Mouse (Mus musculus): ENCODE measurements around the gene Rrbp1.
A peak's percentile ranks its signal among the peaks of the same experiment; 100 is the strongest.

Rrbp1 gene

GRCm38 (mm10) chr2:143955746-143956145, 55.3 kb downstream of the Rrbp1 start:
- DNase-seq (ENCODE audit: low read depth) = no peak

DNA sequence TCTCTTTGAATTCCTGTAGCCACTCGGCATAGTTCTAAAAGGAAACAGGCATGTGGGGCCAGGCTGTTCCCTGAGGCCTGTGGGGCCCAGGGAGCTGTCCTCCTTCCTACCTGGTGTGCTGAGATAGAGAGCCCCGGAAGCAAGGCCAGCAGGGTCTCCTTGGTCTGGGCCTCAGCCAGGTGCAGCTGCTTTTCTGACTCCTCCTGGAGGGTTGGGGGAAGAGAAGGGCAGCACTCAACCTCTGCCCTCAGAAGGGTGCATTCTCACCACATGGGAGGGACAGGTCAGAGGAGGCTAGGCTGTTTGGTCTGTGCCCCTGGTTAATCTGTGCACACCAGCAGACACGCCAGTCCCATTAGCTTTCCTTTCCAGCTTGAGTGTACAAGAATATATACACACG, 56.1 kb downstream of the Rrbp1 start:
- DNase-seq (ENCODE audit: low read depth) = no peak

DNA sequence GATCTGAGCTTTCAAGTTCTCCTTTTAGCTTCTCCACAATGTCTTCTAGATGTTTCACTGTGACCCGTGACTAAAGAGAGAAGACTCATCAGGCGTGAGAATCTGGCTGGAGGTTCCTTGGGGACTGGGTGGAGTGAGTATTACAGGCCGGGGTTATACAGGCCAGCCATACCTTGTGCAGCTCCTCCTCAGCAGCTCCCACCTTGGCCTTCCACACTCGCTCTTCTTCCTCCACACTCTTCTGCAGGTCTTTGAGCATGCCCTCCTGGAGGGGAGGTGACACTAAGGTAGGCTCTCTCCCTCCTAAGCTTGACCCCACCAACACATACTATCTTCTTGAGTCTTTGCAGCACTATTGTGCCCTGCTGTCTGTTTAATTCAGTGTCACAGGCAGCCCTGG, 57.1 kb downstream of the Rrbp1 start:
- no peak for DNase-seq (ENCODE audit: low read depth)

DNA sequence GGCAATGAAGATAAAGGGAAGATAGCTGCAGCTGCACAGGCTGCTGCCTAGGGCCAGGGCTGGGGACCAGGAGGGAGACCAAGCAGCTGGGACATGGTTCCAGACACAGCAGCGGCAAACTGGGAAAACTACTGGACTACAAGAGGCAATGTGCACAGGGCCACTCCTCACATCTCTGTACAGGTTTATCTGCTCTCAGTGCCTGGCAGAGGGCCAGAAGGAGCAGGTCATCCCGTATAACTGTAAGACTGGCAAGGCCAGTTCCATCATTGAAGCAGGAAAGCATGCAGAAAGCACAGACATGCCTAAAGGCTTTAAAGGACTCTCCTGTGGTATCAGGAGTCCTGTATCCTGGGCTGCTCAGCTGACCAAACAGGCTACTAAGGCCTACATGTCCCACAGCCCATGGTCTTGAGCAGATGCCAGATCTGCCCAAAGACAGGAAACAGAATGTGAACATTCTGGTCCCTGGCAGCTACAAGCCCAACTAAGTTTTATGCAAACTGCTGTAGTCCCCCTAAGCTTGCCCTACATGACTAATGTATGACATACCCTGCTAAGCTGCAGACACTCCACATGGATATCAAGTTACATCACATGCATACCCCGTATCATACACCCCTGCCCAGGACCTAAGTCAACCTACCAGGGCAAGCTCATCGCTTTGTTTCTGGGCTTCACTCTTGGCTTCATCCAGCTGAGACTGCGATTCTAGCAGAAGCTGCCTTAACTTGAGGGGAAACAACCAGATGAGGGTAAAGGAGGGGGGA, 59.3 kb downstream of the Rrbp1 start:
- DNase-seq (ENCODE audit: low read depth) = no peak

DNA sequence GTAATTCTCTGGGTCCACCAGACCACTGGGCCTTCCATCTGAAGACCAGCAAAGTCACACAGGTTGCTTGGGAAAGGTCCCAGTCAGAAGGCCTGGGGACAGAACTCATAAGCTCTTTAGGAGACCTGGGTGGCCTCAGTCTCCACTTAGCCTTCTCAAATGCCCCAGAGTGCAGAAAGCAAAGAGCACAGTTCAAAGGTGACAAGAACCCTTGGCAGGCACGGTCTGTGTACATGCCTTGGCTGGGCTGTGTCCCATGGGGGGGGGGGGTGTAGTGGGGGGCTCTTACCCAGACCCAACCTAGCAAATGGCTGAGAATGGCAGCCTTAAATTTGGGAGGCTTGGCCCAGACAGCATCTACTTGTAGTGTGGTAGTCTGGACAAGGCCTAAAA, 60.0 kb downstream of the Rrbp1 start:
- no peak for DNase-seq (ENCODE audit: low read depth)

- no peak for DNase-seq (ENCODE audit: low read depth)
Observed at GRCm38 (mm10) chr2:143950290-143951027, 60.6 kb downstream of the Rrbp1 start.

DNA sequence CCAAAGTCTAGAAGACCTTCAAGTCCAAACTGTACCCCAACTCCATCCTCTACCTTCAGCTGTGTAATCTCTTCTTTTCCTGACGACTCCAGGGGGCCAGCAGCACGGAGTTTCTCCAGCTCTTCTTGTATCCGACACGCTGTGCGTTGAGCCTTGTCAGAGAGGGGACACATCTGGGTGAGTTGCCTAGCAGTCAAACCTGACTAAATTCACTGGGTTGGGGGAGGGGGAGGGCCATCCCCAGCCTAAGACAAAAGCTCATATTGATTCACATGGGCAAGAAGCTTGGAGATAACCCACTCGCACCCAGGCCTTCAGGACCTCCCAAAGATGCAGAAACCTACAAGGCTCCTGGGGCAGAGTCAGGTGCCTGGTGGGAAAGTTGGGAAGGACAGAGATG, 61.8 kb downstream of the Rrbp1 start:
- DNase-seq (ENCODE audit: low read depth) = no peak

GRCm38 (mm10) chr2:143948416-143948815, 62.6 kb downstream of the Rrbp1 start:
- DNase-seq (ENCODE audit: low read depth) = no peak

DNA sequence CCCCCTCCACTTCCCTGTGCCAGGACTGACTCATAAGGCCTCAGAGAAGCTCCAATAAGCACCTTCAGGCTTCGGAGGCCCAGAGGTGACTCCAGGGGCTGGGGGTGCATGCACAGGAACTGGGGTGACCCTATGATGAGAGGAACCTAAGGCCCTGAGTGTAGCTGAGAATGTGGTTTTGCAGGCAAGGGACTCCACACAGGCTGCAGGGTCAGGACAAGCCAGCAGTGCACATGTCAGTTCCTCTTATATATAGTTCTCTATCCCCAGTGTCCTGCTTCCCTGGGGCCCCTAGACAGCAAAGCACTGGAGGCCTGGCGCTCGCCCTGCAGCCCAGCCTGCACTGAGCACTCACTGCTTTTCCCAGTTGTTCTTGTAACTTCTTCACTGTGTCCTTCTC, 63.1 kb downstream of the Rrbp1 start:
- no peak for DNase-seq (ENCODE audit: low read depth)

DNA sequence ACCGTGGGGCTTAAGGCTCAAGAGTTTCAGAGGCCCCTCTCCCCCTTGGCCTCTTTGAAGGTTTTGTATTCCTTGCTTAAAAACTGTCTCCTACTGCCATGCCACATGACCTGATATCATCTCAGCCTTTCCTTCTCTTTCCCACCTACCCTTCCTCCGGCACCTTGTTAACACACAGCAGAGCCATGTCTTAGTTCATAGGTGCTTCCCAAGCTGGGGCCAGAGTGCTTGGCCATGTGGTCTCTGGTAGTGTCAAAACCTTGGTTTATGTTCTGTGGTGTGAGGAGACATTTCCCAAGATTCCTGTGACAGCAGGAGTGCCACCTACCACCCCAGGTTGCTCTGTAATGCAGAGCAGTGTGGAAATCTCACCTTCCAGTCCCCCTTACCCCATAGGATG, 64.7 kb downstream of the Rrbp1 start:
- DNase-seq (ENCODE audit: low read depth) = no peak

- peak; percentile 36 for DNase-seq (ENCODE audit: low read depth)
Observed at GRCm38 (mm10) chr2:143945466-143946075, 65.5 kb downstream of the Rrbp1 start.

DNA sequence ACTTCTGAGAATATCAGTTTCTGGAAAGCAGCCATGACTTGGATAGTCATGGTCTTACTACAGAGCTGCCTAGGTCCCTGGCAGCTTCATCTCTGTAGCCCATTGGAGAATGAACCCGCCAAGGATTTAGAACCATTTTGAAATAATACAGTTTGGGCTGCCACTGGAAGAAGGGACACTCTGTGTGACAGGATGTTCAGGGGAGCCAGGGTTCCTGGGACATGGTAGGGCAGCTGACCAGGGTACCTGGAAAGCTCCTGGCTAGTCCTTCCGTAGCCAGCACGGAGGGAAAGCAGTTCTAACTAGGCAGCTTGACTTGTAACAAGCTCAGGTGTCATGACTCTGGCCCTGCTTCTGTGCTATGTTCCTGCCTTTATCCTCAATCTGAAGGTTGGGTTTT, 66.3 kb downstream of the Rrbp1 start:
- no peak for DNase-seq (ENCODE audit: low read depth)

DNA sequence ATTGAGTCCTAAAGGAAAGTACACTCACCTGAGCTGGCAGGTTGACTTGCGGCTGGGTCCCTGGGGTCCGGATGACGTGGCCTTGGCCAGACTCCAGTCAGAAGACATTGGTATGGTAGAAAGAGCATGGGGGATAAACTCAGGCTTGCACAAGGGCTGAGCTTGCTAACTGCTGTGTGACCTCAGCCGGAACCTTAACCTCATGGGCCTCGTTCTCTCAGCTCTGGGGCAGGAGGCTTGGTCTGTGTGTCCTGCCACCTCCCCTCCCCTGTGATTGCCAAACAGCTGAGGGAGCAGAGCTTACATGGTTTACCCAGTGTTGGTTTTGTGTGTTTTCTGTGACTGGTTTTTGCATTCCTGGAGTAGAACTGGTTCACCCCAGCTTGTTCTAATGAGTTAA, 70.7 kb downstream of the Rrbp1 start:
- no peak for DNase-seq (ENCODE audit: low read depth)

DNA sequence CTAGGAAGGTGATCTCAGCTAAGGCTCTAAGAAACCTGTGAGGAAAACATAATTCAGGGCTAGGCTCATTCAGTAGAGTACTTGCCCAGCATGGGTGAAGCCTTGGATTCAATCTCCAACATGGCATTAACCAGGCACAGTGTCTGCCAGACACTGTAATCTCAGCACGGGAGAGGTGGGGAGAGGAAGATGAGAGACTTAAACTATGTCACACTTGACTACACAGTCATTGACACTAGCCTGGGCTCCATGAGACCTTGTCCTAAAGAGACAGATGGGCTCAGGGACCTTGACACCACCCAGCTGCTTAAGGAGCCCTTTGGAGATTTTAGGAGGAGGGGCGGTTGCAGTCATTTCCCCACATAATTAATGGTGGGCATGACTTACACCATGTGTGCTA, 73.2 kb downstream of the Rrbp1 start:
- DNase-seq (ENCODE audit: low read depth) = no peak

GRCm38 (mm10) chr2:143934439-143934838, 76.6 kb downstream of the Rrbp1 start:
- no peak for DNase-seq (ENCODE audit: low read depth)

DNA sequence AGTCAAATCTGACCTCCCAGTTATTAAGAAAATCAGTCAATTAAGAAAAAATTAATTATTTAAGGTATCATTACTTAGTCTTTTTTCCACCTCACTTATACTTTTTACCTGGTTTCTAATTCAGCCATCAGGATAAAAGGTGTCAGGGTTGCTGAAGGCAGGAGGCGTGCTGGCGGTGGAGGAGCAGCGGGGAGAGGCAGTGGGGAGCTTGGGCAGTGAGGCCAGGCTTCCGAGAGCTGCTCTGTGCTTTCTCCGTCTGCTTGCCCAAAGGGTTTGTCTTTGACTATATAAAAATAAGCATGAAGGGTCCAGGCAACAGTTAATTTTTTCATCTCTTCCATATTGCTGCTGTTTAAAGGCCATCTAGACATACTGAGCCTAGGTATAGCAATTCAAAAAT, 77.5 kb downstream of the Rrbp1 start:
- no peak for DNase-seq (ENCODE audit: low read depth)

DNA sequence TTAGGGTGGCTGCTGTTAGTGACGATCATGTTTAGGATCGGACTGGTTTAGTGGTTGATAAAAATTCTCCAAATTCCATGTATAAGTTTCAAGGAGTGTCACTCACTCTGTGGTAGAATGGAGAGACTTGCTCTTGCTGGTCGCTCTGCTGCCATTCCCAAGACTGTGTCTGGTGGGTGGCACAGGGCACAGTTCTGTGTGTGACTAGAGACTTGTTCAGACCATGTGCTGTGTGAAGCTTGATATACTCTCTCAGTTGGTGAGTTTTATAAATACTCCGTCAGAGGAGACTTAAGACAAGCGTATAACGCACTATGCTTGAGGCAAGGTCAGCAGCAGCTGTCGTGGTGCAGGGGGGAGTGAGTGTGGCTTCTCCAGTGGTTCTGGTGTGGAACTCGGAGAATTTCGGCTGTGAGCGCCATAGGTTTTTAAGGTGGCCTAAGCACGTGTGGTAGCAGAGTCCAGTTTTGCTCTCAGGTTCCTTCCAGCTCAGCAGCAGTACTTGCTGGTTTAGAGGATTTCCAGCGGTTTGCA, 78.7 kb downstream of the Rrbp1 start:
- no peak for DNase-seq (ENCODE audit: low read depth)

DNA sequence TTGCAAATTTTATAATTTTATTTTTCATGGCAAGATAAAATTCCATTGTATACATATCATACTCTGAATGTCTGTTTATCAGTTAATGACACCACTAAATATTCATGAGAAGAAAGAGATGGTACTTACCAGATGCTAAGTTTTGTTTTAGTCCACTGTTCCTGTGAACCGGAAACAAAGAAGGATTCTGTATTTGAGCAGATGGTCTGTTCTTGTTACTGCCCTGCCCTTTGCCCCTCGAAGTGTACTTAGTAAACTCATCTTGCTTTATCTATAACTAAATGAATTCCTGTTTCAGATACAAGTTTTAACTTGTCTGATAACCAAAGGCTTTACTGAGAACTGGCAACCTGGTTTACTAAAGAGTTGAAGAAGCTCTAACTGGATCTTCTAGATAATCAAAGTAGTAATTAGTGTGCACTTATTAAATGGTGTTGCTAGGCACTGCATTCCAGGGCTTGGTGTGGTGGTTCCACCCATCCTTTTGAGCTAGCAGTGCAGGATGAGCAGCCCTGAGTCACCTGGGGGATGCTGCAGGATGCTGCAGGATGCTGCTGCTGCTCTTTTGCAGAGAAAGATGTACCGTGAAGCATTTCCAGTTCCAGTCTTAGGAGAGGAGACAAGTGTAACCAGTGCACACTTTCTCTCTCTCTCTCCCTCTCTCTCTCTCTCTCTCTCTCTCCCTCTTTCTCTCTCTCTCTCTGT, 81.3 kb downstream of the Rrbp1 start:
- DNase-seq (ENCODE audit: low read depth) = no peak

DNA sequence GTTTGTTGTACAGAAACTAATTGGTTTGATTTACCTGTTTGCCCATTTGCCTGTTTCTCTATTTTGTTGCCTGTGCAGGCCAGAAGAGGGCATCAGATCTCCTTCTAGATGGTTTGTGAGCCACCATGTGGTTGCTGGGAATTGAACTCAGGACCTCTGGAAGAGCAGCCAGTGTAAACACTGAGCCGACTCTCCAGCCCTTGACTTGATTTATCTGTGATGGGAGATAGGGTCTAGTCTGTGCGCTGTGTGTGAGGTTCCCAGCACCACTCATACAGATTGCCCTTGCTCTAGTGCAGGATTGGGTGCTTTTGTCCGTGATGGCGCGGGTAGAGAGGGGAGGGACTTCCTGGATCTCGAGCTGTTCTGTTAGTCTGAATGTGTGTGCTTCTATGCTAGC, 85.2 kb downstream of the Rrbp1 start:
- DNase-seq (ENCODE audit: low read depth) = no peak

- no peak for DNase-seq (ENCODE audit: low read depth)
Observed at GRCm38 (mm10) chr2:143924085-143924484, 87.0 kb downstream of the Rrbp1 start.

GRCm38 (mm10) chr2:143918831-143919502, 92.1 kb downstream of the Rrbp1 start:
- no peak for DNase-seq (ENCODE audit: low read depth)

- no peak for DNase-seq (ENCODE audit: low read depth)
Observed at GRCm38 (mm10) chr2:143917622-143918021, 93.4 kb downstream of the Rrbp1 start.
